Mouse (Mus musculus) testis, adult 2 months (tissue): ENCODE data around the gene Gm37240.

ENCODE experiments used
- CTCF ChIP-seq: fragments of 200-500 bp; IDR thresholded peaks from 2 replicates; pipeline ENCODE4 v1.5.1; 2012; ENCODE audit warnings: low read depth, mild to moderate bottlenecking, inconsistent platforms, low read length, moderate library complexity; ENCODE audit not compliant: control insufficient read depth, insufficient read depth, insufficient replicate concordance
- POLR2A ChIP-seq: fragments of 200-500 bp; IDR thresholded peaks from 2 replicates; pipeline ENCODE4 v1.6.1; 2012; ENCODE audit warnings: low read depth, mild to moderate bottlenecking, inconsistent platforms, low read length, moderate library complexity; ENCODE audit not compliant: control insufficient read depth

GRCm38 (mm10) chr3:84709967-84710366 is 1177.4 kb downstream of the Gm37240 start:
- TF ChIP-seq CTCF: no peak
- TF ChIP-seq POLR2A: no peak
